Mouse (Mus musculus): ENCODE results near the gene Ylpm1.

Gene Ylpm1

DNA sequence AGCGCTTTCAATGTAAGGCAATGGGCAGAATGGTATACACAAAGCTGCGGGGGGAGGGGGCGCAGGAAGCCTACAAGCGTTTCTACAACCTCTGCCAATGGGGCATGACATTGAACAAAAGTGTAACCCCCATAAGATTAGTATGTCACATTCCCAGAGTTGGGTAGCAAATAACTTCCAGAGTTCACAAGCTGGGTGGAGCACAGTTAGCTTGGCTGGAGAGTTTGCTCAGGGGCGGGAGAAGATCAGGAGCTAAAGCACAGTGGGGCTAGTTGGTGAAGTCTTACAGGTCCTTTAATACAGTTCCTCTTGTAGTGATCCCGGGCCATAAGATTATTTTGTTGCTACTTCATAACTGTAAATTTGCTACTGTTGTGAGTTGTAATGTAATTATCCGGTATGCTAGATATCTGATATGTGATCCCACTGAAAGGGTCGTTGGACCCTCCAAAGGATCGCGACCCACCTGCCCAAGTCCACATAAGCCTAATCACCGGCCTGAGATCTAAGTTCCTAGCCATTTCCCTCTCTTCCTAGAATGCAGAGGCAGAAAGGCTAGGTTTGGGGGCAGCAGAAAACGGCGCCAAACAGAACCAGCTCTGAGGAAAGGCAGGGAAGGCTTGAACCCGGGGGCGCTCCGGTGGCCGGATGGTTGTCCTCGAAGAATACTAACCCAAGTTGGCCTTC lies 114.0 kb downstream of the Ylpm1 start:
- no peak for DNase-seq (ENCODE audit: low spot score in 2 of 2)

DNA sequence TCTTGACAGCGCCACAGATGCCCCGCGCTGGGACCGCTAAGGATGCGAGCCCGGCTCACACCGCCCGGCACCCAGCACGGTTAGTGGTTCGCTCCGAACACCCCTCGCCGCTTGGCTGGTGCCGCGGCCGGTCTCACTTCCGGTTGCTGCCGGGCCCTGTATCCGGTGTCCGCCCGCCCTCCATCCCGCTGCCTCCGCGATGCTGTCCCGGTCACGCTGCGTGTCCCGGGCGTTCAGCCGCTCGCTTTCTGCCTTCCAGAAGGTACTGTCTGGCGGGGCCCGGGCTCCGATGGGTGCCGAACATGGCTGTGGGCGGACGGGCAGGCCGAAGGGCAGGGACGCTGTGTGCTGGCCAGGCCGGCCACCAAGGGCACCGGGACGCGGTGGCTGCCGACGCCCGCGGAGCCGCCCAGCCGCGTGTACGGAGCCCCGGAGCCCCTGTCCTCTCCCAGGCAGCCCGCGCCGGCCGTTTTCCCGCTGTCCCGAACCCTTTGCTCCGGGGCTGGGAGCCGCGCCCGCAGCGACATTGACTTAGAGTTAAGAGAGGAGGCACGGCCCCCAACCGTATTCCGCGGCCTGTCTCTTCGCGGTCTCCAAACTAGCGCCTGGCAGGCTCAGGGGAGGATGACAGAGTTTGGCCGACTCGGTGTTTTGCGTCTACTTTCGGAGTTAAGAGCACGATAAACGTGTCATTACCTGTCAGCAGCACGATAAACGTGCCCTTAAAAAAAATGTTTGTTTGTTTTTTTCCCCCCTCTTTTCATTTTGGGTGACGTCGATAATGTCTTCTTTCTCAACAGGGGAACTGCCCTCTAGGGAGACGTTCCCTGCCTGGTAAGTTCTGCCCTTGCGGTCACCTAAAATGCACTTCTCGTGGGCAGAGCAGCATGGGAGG lies 114.8 kb downstream of the Ylpm1 start, which contains the start of the genes Prox2 and Dlst:
Prox2 (minus strand) TSS at position 62 of the 895 bp plus-strand sequence.
Dlst (plus strand) TSS at position 136 of the 895 bp plus-strand sequence.
- peak; percentile 77 to 88 for DNase-seq (ENCODE audit: low spot score in 2 of 2)

DNA sequence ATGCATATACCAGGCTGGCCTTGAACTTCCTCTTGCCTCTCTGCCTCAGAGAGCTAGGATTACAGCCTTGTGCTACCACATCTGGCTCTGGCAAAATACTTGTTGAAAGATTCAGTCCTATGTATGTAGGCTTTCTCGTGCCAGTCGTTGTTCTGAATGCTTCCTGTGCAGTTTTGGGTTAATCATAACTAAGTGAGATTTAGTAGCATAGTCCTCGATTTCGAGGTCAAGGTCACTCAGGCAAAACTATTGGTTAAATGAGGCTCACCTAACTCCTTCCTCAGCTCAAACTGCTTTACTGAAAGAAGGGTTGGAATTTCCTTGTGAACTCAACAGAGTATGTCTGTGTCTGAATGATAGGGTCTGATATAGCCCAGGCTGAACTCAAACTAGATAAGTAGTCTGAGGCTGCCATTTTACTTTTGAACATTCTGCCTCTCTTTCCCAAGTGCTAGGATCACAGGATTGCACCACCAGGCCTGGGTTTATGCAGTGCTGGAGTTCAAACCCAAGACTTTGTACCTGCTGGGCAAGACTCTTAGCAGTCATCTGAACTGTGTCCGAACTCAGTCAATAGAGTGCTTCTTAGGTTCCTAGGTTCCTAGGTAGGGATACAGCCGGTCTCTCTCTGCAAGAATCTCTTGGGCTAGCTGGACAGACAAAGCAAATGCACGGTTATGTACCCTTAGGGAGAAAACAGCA lies 116.6 kb downstream of the Ylpm1 start:
- DNase-seq (ENCODE audit: low spot score in 2 of 2) = no peak

DNA sequence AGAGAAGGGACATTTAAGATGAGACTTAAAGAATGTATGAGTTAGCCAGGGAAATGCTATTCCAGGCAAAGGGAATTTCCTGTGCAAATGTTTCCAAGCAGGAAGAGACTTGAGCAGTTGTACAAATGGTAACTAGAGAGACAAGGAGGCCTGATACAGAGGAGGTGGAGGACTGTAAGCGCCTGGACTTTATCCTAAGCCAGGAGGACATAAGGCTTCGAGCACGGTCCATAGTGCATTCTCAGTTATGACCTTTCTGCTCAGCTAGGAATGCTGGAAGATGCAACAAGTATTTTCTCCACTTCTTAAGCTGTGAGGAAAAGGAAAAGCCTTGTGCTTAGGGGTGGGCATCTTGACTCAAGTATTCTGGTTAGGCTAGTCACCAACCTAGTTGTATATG lies 117.2 kb downstream of the Ylpm1 start:
- no peak for DNase-seq (ENCODE audit: low spot score in 2 of 2)

DNA sequence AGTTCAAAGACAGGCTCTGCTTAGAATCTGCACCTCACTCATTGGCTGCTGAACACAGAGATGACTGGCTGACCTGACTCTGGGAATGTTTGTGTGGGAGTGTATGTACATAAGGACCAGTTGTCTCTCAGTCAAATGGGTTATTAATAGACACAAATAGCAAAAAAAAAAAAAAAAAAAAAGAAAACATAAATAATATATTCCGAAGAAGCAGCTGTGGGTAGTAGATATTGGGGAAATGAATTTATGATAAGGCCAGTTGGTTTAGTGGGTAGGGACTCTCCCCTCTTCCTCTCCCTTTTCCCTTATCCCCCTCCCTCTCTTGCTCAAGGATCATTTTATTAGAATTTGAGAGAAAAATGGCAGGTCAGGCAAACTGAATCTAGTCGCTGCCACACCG lies 117.8 kb downstream of the Ylpm1 start:
- no peak for DNase-seq (ENCODE audit: low spot score in 2 of 2)

DNA sequence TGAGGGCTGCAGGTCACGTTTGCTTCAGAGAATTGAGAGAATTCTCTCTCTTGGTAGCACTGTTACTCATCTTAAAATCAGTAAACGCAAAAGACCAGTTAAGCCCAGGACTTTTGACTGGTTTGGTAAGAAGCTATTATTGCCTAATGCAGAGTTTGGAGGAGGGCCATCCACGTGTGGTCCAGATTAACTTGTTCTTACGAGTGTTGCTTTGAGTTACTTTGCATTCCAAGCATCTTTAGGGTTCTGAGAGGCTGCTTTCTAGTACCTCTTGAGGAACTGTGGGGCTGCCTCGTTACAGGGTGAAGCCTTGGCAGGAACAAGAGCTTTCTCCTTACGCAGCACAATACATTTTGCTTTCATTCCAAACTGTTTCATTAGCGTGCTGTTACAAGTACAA lies 119.6 kb downstream of the Ylpm1 start:
- no peak for DNase-seq (ENCODE audit: low spot score in 2 of 2)

Measured in cerebellum, postnatal 4 days (tissue).